Mouse (Mus musculus): ENCODE measurements at regions not wholly inside any gene's neighbourhood (a gene's known extent, or its start where the extent isn't known, plus 50 kb on each side); places are given as distances from the start of the nearest gene placed in this dataset.

- no peak for DNase-seq
These were observed 107.8 kb upstream of the Prdm1 start for GRCm38 (mm10) chr10:44636061-44636460.

- DNase-seq: no peak
These were observed 103.3 kb upstream of the Prdm1 start for GRCm38 (mm10) chr10:44631584-44631983.

- no peak for DNase-seq
These were observed 102.2 kb upstream of the Prdm1 start for GRCm38 (mm10) chr10:44630485-44630884.

DNA sequence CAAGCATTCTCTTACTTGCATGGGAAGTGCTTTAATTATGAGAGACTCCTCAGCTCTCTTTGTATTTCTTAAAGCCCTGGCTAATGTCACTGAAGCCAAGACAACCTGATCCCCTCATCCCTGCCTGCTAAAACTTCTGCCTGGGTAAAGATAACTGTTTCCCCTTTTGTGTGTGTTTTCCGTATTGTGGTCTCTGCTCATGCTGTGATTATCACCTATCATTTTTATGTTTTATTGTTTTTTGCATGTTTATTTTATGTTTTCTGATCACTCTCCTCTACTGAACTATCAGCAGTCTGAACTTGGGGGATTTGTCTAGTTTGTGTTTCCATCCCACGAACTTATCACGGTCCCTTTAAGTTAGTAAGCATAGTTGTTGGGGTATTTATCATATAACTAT lies 100.1 kb upstream of the Prdm1 start:
- no peak for DNase-seq

- no peak for DNase-seq
These were observed 99.1 kb upstream of the Prdm1 start for GRCm38 (mm10) chr10:44627431-44627830.

- DNase-seq: no peak
These were observed 97.2 kb upstream of the Prdm1 start for GRCm38 (mm10) chr10:44625521-44625920.

GRCm38 (mm10) chr10:44615586-44615985 lies 87.3 kb upstream of the Prdm1 start:
- DNase-seq: no peak

DNA sequence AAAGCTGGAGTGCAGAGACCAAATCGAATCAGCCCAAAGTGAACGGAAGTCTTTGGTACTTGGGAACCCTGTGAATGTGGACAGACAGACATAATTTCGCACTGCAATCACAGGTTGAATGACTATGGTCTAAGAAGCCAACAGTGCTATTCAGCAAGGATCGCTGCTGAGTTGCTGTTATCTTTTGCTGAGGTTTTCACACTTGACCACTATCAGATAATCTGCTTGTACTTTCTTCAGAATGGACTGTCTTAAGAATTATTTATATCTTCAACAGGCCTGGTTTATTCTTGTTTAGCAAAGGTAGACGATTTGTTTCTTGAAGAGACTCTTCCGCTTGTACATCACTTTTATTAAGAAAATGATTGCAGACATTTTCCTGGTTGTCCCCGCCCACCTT lies 84.3 kb upstream of the Prdm1 start:
- DNase-seq: no peak

- DNase-seq: no peak
These were observed 83.1 kb upstream of the Prdm1 start for GRCm38 (mm10) chr10:44611399-44611798.

- DNase-seq: no peak
These were observed 80.9 kb upstream of the Prdm1 start for GRCm38 (mm10) chr10:44609187-44609586.

- no peak for DNase-seq
These were observed 79.1 kb upstream of the Prdm1 start for GRCm38 (mm10) chr10:44607334-44607851.

- no peak for DNase-seq
These were observed 76.2 kb upstream of the Prdm1 start for GRCm38 (mm10) chr10:44604512-44604911.

DNA sequence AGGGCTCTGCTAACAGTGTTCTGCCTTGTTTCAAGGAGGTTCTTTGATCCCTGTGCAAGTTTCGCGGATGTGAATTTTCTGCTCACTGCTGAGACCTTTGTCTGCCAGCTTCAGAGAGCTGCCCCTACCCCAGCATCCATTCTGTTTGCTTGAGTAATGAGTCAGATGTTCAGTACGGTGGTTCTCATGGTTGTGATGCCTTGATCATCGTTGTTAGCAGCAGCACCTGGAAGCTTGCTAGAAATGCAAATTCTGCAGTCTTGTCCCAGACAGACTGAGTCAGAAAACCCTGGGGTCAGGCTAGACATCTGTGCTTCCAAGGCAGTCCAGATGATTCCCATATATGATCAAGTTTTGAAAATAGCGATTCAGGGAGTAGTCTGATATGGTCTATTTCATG lies 75.2 kb upstream of the Prdm1 start:
- no peak for DNase-seq

DNA sequence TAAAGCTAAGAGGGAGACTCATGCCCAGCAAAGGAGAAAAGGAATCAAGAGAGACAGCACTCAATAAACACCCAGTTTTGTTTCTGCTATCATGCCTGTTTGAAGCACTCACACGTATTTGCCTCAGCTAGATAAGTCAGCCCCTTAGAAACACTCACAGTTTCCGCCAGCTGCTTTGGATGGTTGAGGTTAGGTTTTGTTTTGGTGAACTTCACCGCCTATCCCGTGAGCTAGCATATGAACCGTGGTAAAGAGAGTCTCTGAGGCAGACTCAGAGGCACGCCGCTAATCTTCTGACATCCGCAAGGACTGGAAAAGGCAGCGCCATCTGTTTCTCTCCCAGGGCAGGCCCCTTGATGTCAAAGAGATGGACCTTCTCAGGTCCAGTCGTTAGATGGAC lies 73.2 kb upstream of the Prdm1 start:
- DNase-seq: no peak

DNA sequence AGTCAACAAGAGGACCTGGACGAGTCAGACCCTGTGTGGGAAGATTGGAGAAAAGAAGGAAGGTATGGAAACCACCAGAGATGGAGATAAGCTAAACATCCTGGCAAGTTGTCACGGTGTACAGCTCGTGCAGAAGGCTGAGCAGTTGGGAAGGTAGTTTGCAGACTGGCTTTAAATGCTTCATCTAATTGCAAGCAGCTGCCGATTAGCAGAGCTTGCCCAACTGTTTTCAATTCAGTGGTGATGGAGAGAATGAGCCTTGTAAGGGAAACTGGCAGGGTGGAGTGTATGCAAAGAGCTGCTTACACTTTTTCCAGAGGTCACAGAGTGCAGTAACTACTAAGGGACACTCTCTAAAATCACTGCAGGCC lies 71.6 kb upstream of the Prdm1 start:
- DNase-seq: no peak

GRCm38 (mm10) chr10:44599331-44599963 lies 71.1 kb upstream of the Prdm1 start:
- no peak for DNase-seq

DNA sequence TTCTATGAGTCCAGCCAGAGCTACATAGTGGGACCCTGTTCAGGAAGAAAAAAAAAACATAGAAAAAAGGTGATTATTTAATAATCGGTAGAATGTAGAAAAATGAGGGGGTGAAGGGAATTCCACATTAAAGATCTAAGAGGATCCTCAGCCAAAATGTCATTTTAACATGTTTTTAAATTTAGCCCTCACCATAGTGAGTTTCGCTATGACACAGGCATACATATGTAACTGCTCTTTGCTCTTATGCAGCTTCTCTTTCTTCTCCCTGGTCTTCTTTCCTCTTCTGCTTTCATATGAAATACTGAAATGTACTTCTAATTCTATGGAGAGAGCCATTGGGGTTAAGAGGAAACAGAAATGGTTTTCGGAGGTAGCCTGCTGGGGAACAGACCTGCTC lies 70.3 kb upstream of the Prdm1 start:
- no peak for DNase-seq

DNA sequence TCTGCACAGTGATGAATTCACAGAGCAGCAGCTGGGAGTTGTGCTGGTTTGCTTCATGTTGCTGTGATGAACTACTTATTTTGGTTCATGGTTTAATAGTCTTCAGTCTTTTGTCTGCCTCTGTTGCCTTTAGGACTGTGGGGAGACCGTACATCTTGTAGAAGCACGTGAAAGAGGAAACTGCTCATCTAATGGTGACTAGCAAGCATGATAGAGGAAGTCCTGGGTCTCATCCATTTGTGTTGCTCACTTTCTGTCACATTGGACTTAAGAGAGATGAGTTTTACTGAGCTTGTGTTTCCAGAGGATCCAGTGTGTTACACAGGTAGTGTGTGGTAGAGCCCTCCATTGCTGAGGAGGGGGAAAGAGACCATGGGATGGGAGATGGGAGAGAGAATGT lies 67.6 kb upstream of the Prdm1 start:
- no peak for DNase-seq

- DNase-seq: no peak
These were observed 61.5 kb upstream of the Prdm1 start for GRCm38 (mm10) chr10:44589842-44590241.

DNA sequence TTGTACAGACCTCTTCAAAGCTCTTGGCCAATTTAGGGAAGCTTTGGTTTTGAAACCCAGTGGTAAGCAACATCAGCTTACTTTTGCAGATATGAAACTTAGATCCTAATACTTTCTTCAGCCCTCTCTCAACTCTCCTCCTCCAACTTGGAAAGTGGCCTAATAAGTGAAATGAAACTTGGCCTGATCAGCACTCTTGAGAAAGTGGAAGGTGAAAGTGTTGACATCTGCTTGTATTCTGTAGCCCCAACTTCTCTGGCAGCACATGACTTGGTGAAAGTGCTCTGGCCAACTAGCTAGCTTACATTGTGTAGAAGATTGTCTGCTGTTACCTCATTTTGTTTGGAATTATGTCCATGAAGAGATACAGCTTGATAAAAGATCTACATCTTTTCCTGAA lies 61.1 kb upstream of the Prdm1 start:
- DNase-seq: no peak

GRCm38 (mm10) chr10:44582736-44583135 lies 54.4 kb upstream of the Prdm1 start:
- no peak for DNase-seq

All from cerebellum, adult 11 months (tissue).